Mouse (Mus musculus) liver, embryonic 15.5 days (tissue): Measurements from ENCODE around the gene Fancc. TPM values are rescaled to one million over a fixed set of nuclear protein-coding genes. Genes with fewer than 3 reads are reported as not detected.

ENCODE experiments used
- ATAC-seq: fragments of 200-750 bp; cut with Nextera tagmentation; 2 replicates; pipeline ENCODE4 v1.8.0; 2017; ENCODE audit warnings: moderate number of reproducible peaks, mild to moderate bottlenecking, moderate library complexity; ENCODE audit not compliant: insufficient read depth
- H3K27ac ChIP-seq: fragments of 300-500 bp; sonication (generic); replicated peaks from 2 replicates; pipeline ENCODE4 v1.5.1; 2015; ENCODE audit warnings: mild to moderate bottlenecking, inconsistent platforms
- H3K27me3 ChIP-seq: fragments of 300-500 bp; sonication (generic); 2 replicates; pipeline ENCODE4 v1.6.1; 2015; ENCODE audit warnings: mild to moderate bottlenecking, inconsistent platforms
- H3K36me3 ChIP-seq: fragments of 300-500 bp; sonication (generic); replicated peaks from 2 replicates; pipeline ENCODE4 v1.6.1; 2015; ENCODE audit warnings: moderate library complexity, mild to moderate bottlenecking, inconsistent platforms
- H3K4me1 ChIP-seq: fragments of 300-500 bp; sonication (generic); replicated peaks from 2 replicates; pipeline ENCODE4 v1.6.1; 2015; ENCODE audit warnings: inconsistent platforms
- H3K4me2 ChIP-seq: fragments of 300-500 bp; sonication (generic); 2 replicates; pipeline ENCODE4 v1.6.1; 2015; ENCODE audit warnings: moderate library complexity, mild to moderate bottlenecking, inconsistent platforms
- H3K4me3 ChIP-seq: fragments of 300-500 bp; sonication (generic); replicated peaks from 2 replicates; pipeline ENCODE4 v1.5.1; 2015; ENCODE audit warnings: mild to moderate bottlenecking, inconsistent platforms
- H3K9ac ChIP-seq: fragments of 300-500 bp; sonication (generic); 2 replicates; pipeline ENCODE4 v1.6.1; 2015; ENCODE audit warnings: moderate library complexity, mild to moderate bottlenecking, inconsistent platforms
- H3K9me3 ChIP-seq: fragments of 300-500 bp; sonication (generic); replicated peaks from 2 replicates; pipeline ENCODE4 v1.6.1; 2016; ENCODE audit warnings: inconsistent platforms
- WGBS: fragments of 180-500 bp; shearing (Covaris S2); methylation state at CpG from one replicate; pipeline ENCODE4 v1.1.7; 2015; ENCODE audit warnings: mixed read lengths; ENCODE audit not compliant: insufficient replicate concordance; 5-methylcytosine and 5-hydroxymethylcytosine counted together
- polyA plus RNA-seq: library from polyadenylated mRNA; unstranded; fragments of >200 nt; fragmentation: Nextera tagmentation; extraction: Ambion mirVana; gene quantifications from 2 replicates; pipeline ENCODE4 v1.2.1, GENCODE M21; 2015

Fancc gene
- polyA plus RNA-seq, 1 experiment from 2014 or later, result 8.2 TPM

DNA sequence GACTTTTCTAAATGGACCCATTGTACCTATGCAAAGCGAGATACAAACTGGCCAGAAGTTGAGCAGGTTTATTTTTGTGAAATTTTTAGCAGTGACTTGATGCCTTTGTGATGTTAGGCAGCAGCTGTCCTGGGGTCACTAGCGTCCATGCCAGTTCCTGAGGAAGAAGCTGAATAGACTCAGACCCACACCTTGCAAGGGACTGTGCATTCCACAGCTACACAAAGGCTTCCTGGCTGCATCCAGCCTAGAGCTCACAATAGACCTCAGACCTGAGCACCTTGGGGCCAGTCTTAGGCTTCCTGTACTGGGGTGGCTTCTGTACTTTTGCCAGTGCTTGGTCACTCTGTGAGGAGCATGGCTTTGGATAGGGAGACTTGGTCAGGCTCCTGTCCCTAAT lies 223.2 kb downstream of the Fancc start:
- Histone ChIP-seq H3K4me2 (peak overlapping the region; percentile 48), H3K9me3 (no peaks in the 10 kb centered on the region), H3K27me3 (no peaks in the 10 kb centered on the region), H3K27ac (no peak overlapping the region), H3K9ac (no peak overlapping the region), H3K4me1 (peaks cover 28% of the 10 kb centered on the region), H3K4me3 (peak overlapping the region; percentile 20; the same call in 1 of the 2 replicates), H3K36me3 (no peaks in the 10 kb centered on the region)
- 68% methylated on average over 2 of the region's 2 CpGs for WGBS
- no peak for ATAC-seq

DNA sequence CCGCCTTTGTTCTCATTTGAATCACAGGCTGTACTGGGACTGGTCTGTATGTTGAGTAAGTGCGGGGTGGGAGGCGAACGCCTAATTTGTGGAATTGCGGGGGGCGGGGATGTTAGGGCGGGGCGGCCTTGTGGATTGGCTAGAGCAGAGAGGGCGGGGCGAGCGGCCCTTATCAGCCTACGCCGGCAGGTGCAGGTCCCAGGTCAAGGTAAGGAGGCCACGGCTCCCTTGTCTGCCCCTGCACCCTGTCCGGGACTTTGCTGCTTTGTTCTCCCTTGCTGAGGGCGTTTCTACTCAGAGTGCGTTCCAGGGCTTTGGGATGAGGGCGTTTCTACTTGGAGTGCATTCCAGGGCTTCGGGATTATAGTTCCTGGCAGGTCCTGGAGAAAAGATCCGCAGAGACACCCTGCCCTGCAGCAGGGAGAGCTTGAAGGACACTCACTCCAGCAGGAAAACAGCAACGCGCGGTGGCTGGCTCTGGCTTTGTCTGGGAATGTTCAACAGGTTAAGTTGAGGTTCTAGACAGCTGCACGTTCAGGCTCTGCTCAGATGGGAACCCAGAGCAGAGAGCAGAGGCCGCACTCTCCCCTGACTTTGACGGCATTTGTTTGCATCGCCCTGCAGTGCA lies 224.4 kb downstream of the Fancc start:
- 31% methylated on average over 27 of the region's 27 CpGs for WGBS
- Histone ChIP-seq H3K4me3 (peak overlapping the region; percentile 44), H3K9me3 (no peaks in the 10 kb centered on the region), H3K36me3 (no peaks in the 10 kb centered on the region), H3K4me1 (peaks cover 22% of the 10 kb centered on the region), H3K27ac (peak overlapping the region; percentile 48; the same call in 1 of the 2 replicates), H3K27me3 (no peaks in the 10 kb centered on the region), H3K4me2 (peak overlapping the region; percentile 54), H3K9ac (peak overlapping the region; percentile 18; the same call in 1 of the 2 replicates)
- peak; percentile 88 for ATAC-seq

DNA sequence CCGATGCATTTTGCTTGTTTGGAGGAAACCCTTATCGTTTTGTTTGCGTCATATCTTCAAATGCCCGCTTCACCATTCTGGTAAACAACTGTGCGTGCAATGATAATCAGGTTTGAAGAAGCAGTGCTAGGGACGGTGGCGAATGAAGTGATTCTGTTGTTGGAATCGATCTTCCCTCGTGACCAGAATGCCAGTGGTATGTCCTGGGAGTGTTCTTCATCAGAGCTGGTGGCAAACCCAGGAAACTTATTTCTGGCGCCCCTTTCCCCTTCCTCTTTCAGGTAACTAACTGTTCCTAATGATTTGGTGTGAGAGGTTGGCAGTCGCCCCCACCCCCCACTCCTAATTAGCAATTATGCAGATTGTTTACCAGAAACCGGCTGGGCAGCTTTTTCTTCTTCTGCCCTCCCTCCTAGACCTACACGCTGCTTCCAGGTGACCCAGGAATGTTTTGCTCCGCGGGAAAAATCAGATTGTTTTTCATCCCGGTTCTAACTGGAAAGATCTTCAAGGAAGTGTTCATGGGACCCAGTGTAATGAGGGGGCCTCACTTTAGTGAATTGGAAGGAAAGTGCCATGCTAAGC lies 225.0 kb downstream of the Fancc start:
- 22% methylated on average over 16 of the region's 16 CpGs for WGBS
- ATAC-seq, result no peak
- Histone ChIP-seq H3K4me2 (peak overlapping the region; percentile 54), H3K4me1 (peaks cover 22% of the 10 kb centered on the region), H3K9me3 (no peaks in the 10 kb centered on the region), H3K4me3 (peak overlapping the region; percentile 44; the same call in 1 of the 2 replicates), H3K27ac (no peak overlapping the region; the same call in 1 of the 2 replicates), H3K36me3 (no peaks in the 10 kb centered on the region), H3K27me3 (no peaks in the 10 kb centered on the region), H3K9ac (no peak overlapping the region)

DNA sequence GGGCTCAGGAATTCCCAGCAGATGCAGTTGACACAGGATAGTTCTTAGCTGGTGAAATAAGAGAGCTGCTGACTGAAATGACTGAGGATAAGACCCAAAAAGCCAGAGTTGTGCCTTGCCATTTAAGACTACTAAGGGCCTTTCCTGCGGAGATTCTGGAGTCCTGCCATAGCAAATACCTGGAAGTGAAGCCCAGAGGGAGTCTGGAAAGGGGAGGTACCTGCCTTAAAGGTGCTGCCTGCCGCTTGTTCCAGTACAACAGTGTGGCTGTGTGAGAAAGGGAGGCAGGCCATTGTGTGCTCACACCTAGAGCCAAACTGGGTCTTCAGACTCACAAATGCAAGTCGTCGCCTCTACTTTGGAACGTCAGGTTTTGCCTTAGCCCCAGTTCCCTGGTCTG lies 226.9 kb downstream of the Fancc start:
- H3K4me3 ChIP-seq, result no peak overlapping the region
- ATAC-seq, result no peak
- H3K36me3 ChIP-seq, result no peaks in the 10 kb centered on the region
- no peaks in the 10 kb centered on the region for H3K27me3 ChIP-seq
- peaks cover 28% of the 10 kb centered on the region for H3K4me1 ChIP-seq
- H3K4me2 ChIP-seq, result no peak overlapping the region
- H3K9me3 ChIP-seq, result no peaks in the 10 kb centered on the region
- 70% methylated on average over 5 of the region's 5 CpGs for WGBS
- no peak overlapping the region for H3K27ac ChIP-seq
- no peak overlapping the region for H3K9ac ChIP-seq

DNA sequence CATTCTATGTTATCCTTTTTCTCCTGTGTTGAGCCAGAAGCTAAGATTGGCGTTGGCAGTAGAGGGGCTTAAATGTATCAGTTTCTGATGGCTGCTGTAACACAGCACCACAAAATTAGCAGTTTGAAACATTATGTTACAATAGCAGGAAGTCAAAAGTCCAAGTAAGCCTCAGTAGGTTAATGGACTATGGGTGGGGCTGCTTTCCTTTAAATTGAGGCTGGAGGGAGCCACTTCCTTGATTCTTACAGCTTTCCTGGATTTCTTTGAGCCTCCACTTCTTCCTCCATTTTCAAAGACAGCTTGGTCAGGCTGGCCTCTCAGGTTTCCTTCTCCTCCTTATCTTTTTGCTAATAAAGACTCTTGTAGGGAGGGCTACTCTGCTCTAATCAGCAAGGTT lies 228.3 kb downstream of the Fancc start:
- no peak overlapping the region for H3K27ac ChIP-seq
- ATAC-seq, result no peak
- peaks cover 28% of the 10 kb centered on the region for H3K4me1 ChIP-seq
- no peak overlapping the region for H3K4me2 ChIP-seq
- no peaks in the 10 kb centered on the region for H3K9me3 ChIP-seq
- H3K36me3 ChIP-seq, result no peaks in the 10 kb centered on the region
- 74% methylated on average over 1 of the region's 1 CpGs for WGBS
- no peaks in the 10 kb centered on the region for H3K27me3 ChIP-seq
- H3K9ac ChIP-seq, result no peak overlapping the region
- H3K4me3 ChIP-seq, result no peak overlapping the region

DNA sequence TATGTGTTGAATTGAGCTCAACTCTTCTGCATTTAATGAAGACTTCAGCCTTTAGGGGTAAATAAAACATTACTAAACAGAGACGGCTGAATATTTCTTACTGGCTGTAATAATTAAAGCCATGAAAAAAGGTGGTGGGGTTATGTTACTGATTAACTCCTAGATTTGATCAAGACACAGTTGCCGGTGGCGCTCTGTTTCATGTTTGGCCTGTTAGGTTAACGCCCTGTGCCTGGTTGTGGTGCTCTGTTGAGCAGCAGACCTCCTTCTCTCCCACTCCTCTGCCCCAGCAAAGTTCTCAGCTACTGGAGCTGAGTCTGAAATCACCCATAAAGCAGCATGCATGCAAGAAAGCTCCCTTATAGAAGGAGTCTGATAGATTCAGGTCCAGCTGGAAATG lies 228.7 kb downstream of the Fancc start:
- no peaks in the 10 kb centered on the region for H3K36me3 ChIP-seq
- no peaks in the 10 kb centered on the region for H3K9me3 ChIP-seq
- no peak overlapping the region for H3K9ac ChIP-seq
- no peak overlapping the region for H3K4me3 ChIP-seq
- H3K4me2 ChIP-seq, result no peak overlapping the region
- H3K4me1 ChIP-seq, result peaks cover 28% of the 10 kb centered on the region
- no peak for ATAC-seq
- 52% methylated on average over 4 of the region's 4 CpGs for WGBS
- H3K27me3 ChIP-seq, result no peaks in the 10 kb centered on the region
- H3K27ac ChIP-seq, result no peak overlapping the region

DNA sequence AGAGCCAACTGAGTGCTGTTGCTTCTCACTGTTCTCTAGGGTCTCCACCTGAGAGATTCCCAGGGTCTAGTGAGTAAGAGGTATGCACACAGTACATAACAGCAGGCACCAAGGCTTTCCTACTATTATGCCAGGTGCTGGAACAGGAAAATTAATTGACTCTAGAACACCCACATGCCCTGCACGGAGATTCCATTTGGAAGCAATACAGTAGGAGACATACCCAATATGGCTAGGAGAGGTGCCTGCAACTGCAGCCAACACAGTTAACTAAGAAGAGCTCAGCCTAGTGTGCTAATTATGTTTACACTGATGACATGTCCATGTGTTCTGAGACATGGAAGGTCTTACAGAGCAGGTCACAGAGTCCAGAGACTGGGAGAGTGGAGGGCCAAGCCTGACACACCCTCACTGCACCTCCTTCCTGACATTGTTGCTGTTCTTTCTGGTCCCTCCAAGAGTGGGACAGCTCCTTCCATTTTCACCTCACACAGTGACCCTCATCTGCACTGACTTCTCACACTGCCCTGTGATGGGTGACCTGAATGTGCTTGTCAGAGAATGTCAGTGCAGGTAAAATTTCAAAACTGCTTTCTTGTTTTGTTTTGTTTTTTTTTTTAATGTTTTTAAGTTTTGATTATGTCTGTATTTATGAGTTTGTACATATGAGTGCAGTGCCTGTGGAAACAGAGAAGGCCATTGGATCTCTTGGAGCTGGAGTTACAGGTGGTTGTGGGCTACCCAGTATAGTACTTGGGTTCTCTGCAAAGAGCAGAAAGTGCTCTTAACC lies 234.7 kb downstream of the Fancc start:
- H3K9me3 ChIP-seq, result no peaks in the 10 kb centered on the region
- no peak for ATAC-seq
- H3K4me3 ChIP-seq, result no peak overlapping the region
- no peaks in the 10 kb centered on the region for H3K27me3 ChIP-seq
- H3K4me1 ChIP-seq, result peaks cover 22% of the 10 kb centered on the region
- WGBS, result 59% methylated on average over 1 of the region's 1 CpGs
- H3K9ac ChIP-seq, result no peak overlapping the region
- H3K36me3 ChIP-seq, result no peaks in the 10 kb centered on the region; the same call in 1 of the 2 replicates
- no peak overlapping the region for H3K27ac ChIP-seq
- no peak overlapping the region for H3K4me2 ChIP-seq

DNA sequence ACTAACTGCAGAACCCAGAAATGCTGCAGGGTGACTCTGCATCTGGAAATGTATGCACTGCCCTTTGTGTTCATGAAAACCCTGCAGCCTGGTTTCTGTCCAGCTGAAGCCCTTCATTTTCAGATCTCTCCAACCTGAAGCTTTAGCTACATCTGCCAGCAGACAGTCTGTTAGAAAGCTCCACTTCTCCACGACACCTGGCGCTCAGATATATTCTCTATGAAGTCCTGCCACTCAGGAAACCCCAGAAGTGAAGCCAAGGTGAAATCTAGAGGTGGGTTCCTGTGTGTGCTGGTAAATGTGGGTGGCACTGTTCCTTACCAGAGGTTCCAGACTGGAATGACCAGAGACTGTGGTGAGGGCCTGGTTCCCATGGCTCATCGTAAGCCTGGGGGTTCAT lies 235.4 kb downstream of the Fancc start:
- ATAC-seq, result no peak
- Histone ChIP-seq H3K36me3 (peaks cover 4% of the 10 kb centered on the region; the same call in 1 of the 2 replicates), H3K4me2 (no peak overlapping the region), H3K9ac (no peak overlapping the region), H3K27me3 (no peaks in the 10 kb centered on the region), H3K4me3 (no peak overlapping the region), H3K9me3 (no peaks in the 10 kb centered on the region), H3K27ac (no peak overlapping the region), H3K4me1 (peaks cover 26% of the 10 kb centered on the region)
- WGBS, result 77% methylated on average over 3 of the region's 3 CpGs

DNA sequence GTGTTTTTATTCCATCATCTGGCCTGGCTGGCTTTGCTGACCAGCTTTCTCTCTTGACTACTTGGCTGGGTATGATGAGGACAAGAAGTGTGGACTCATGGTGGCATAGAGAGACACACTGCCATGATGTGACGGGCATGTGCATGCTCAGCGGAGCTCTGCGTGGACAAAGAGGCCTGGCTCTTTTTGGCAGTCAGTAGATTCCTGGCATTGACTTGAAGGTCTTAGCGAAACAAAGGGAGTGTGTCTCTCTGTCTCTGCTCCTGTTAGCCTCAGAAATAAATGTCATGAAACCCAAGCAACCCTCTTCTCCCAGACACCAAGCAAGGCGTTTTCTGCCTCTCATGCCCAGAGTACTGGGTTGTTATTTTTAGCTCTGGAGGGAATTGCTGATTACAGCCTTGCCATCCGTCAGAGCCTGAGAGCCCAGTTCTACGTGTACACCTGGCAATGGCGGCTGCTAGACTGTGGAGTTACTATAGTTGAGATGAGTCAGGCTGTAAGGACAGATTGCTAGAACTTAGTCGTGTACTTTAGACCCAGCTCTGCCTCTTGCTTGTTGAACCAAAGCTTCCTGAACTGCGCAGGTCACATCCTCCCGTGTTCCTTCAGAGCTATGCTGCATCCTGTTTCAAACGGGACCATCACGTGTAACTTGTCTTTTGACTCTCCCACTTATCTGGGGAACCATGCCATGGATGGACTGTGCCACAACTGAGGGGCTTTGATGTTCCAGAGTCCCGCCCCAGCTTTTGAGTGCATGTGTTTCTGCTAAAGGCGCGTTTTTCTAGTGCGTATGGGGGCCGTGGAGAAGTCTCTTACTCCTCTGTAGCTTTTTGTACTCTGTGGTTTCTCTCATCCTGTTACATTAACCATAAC lies 236.1 kb downstream of the Fancc start:
- H3K9me3 ChIP-seq, result no peaks in the 10 kb centered on the region
- WGBS, result 45% methylated on average over 18 of the region's 18 CpGs
- peaks cover 4% of the 10 kb centered on the region; the same call in 1 of the 2 replicates for H3K36me3 ChIP-seq
- H3K9ac ChIP-seq, result no peak overlapping the region
- H3K4me2 ChIP-seq, result no peak overlapping the region
- no peak overlapping the region for H3K4me3 ChIP-seq
- H3K27ac ChIP-seq, result no peak overlapping the region
- ATAC-seq, result no peak
- no peaks in the 10 kb centered on the region for H3K27me3 ChIP-seq
- H3K4me1 ChIP-seq, result peaks cover 27% of the 10 kb centered on the region

DNA sequence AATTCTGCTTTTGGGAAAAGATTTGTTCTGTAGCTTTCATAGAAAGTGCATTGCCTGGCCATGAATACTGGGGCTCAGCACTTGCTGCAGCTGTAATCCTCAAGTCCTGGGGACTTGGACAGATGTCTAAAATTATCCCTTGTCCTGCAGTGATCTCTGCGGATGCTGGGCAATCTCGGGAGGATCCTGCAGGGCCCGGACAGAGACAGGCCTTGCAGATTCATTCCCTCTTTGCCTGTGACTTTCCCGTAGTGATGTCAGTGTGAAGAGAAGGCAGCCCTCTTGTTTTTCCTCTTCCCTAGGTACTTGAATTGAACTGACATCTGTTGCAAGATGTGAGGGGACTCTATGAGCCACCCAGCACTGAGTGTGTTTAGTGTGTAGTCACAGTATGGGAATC lies 236.9 kb downstream of the Fancc start:
- WGBS, result 71% methylated on average over 4 of the region's 4 CpGs
- no peak for ATAC-seq
- Histone ChIP-seq H3K4me1 (peaks cover 29% of the 10 kb centered on the region; the same call in 1 of the 2 replicates), H3K9me3 (no peaks in the 10 kb centered on the region), H3K4me2 (no peak overlapping the region), H3K9ac (no peak overlapping the region), H3K27me3 (no peaks in the 10 kb centered on the region), H3K27ac (no peak overlapping the region), H3K4me3 (no peak overlapping the region), H3K36me3 (peaks cover 4% of the 10 kb centered on the region; the same call in 1 of the 2 replicates)
